Mouse (Mus musculus) retina, postnatal 1 day (tissue): Measurements from ENCODE around the gene Fabp7.

Experiments used
- DNase-seq: peaks from one replicate; pipeline ENCODE4 v3.0.0-alpha.2; 2012

The Fabp7 gene

GRCm38 (mm10) chr10:57807754-57808153 is 23.1 kb downstream of the Fabp7 start:
- DNase-seq: no peak

DNA sequence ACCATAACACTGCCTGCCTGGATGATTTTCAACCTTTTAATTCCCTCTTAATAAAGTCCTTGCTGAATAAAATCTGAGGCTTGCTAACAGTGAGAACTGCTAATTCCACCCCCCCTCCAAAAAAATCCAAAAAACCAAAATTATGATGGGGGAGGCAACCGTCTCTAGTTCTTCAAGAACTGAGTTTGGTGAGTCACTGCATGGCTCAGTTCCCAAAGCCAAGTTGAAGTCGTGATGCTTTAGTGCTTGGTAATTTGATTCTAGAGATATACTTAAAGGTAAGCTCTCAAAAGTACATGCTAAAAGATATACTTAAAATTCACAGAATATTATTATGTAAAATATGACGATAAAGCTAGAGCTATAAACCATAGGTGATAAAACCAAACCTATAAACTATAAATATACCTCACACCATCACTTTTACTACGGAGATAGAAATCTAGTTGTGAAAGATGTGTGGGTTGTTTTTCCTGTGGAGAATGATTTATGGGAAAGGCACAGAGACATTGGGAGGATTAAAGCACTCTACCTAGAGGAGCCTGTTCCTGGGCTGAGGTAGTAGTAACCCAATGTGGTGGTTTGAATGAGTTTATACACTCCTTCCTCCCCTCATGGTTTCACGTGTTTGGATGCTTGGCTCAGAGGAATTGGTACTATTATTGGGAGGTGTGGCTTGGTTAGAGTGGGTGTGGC is 27.6 kb downstream of the Fabp7 start:
- DNase-seq: no peak

DNA sequence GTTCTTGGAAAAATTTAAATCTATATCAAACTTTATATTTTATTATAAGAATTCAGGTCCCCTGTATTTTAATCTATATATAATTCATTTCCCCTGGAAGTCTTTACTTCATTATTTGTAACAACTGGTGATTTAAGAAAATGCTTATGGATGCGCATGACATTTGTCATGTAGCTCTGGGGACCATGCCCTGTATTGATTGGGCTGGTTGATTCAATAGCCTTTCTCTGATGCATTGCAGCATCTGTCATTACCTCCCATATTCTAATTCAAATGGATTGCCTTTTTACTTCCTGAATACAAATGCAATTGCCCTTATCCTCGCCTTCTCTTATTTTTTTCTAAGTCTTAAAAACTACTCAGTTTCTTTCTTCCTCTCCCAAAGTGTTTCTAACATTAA is 29.6 kb downstream of the Fabp7 start:
- DNase-seq: no peak

- DNase-seq: no peak
These were observed 31.2 kb downstream of the Fabp7 start for GRCm38 (mm10) chr10:57815869-57816268.

DNA sequence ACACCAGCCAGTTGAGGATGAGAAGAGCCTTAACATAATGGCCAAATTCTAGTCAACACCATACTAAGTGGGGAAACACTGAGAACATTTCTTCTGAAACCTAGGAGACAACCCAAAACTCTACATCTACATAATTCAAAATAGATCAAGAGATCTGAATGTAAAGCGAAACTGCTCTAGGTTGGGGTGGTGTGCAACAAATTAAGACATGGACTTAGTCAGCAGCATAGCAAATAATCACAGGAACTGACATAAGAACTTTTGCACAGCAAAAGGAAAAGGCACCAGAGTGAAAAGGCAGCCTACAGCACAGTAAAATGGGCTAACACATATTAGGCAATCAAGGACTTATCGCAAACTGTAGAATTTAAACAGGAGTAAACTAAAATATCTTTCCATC is 34.5 kb downstream of the Fabp7 start:
- DNase-seq: no peak

DNA sequence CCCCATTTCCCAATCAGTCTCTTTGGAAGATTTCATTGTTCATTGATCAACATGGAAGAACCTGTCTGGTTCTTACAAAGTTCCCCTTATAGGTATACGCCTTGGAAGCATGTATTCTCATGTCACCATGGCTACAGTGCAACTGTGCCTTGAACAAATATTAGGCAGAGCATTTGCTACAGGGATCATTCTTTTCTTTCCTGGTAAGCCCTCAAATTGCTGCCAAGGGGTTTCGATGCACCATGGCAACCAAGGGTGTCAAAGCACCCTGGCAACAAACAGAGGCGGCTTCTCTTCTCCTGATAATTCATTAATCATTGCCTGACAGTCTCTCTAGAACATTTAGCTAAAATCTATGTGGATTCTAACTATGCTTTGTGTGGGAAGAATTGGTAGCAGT is 37.8 kb downstream of the Fabp7 start:
- DNase-seq: peak; percentile 13

DNA sequence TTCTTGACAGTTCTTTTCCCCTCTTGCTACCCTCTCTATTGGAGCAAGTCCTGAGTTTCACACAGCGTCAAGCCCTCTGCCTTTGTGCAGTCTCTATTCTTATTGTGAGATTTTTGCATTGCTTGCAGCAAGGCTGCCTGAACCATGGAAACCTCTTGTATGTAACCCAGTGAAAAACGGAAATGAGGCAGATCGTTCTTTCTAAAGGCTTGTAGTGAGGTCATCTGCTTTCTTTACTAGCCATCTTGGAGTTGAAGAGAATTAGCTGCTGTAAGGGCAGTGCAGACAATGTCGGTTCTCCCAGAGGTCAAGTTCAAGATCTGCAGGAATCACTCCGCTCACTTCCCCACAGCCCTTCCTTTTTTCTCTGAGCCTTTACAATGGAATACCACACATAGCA is 44.0 kb downstream of the Fabp7 start:
- no peak for DNase-seq

DNA sequence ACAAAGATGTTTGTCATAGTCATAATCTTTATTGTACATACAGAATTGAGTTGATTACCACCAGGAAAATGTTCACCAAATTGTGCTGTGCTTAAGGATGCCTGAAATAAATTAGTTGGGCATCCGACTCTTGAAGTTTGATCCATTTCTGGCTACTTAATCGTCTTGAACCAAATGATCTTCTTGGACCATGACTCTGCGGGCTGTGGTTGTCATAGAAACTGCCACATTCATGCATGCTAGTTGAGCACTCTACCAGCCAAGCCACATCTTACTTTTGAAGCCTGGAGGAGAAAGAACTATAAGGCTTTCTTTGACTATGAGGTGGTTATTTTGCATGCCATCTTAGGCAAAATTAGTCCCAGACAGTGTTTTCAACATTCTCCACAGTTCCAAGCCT is 44.9 kb downstream of the Fabp7 start:
- DNase-seq: no peak

DNA sequence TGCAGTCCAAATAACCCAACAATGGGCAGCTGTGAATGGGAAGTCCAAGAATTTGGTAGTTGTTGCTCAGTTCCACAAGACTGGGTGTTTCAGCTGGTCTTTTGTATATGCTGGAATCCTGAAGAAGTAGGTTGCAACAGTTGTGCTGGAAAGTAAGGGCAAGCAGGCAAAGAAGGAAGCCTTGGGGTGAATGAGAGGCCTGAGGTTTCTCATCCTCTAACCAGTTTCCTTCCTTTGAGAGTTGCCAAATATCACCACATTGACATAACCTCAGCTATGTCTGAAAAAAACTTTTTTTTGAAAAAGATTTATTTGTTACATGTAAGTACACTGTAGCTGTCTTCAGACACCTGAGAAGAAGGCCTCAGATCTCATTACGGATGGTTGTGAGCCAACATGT is 50.4 kb downstream of the Fabp7 start:
- DNase-seq: no peak

DNA sequence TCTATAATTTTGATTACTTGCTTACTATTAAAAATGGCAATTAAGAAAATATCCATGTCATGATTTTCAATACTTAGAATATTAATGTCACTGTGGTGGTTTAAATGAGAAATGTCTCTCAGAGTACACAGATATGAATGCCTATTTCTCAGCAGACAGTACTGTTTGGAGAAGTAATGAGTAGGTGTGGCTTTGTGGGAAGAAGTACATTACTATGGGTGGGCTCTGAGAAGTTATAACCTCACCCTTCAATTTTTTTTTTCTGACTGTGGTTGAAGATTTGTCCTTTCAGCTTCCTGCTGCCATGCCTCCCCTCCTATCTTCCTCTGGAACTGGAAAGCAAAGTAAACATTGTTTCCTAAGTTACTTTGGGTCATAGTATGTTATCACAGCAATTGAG is 51.3 kb downstream of the Fabp7 start:
- DNase-seq: no peak
